8 mouse cellular contexts compared by ENCODE assay signal in genomic region chr12:80014598-80014983, GRCm38 (mm10).
DNase-seq lines count a peak whose midpoint lies in the region; ATAC-seq and TF ChIP-seq lines count a peak whose summit lies in the region.

No protein-coding gene starts in this region.

- peak overlapping the region; percentile 30; the same call in 1 of the 2 replicates for H3K4me2 ChIP-seq in forebrain, embryonic 14.5 days (ENCODE audit: low read length)
- peak overlapping the region; percentile 15 for H3K4me2 ChIP-seq in limb, embryonic 15.5 days
- peak overlapping the region; percentile 54 for H3K4me2 ChIP-seq in neural tube, embryonic 15.5 days

- peak; percentile 37; the same call in 1 of the 2 replicates for ATAC-seq in forebrain, embryonic 14.5 days
- no peak for ATAC-seq in limb, embryonic 15.5 days (ENCODE audit: insufficient number of reproducible peaks, low FRiP score, low TSS enrichment, low read depth)
- no peak for ATAC-seq in neural tube, embryonic 15.5 days (ENCODE audit: low FRiP score)

- H3K9me3 ChIP-seq in forebrain, embryonic 14.5 days (replicated peaks; ENCODE audit: control insufficient read depth, low read length): no peaks in the 10 kb centered on the region
- H3K9me3 ChIP-seq in limb, embryonic 15.5 days: no peaks in the 10 kb centered on the region
- no peaks in the 10 kb centered on the region for H3K9me3 ChIP-seq in neural tube, embryonic 15.5 days (replicated peaks)

- H3K9ac ChIP-seq in forebrain, embryonic 14.5 days (ENCODE audit: low read length): no peak overlapping the region
- no peak overlapping the region for H3K9ac ChIP-seq in limb, embryonic 15.5 days
- H3K9ac ChIP-seq in neural tube, embryonic 15.5 days (replicated peaks): peak overlapping the region; percentile 29; the same call in 1 of the 2 replicates

- DNase-seq in layer of hippocampus, adult 2 months (ENCODE audit: low spot score in 2 of 2): no peak
- no peak for DNase-seq in layer of hippocampus, postnatal 36 days
- DNase-seq in forebrain, embryonic 14.5 days (ENCODE audit: low spot score): no peak
- DNase-seq in adrenal gland, postnatal 25 days: no peak
- no peak for DNase-seq in adrenal gland, postnatal 10 days
- no peak for DNase-seq in layer of hippocampus, adult 9-11 months

- WGBS in forebrain, embryonic 14.5 days: 78% methylated on average over 7 of the region's 7 CpGs
- WGBS in limb, embryonic 15.5 days: 39% methylated on average over 7 of the region's 7 CpGs
- 65% methylated on average over 7 of the region's 7 CpGs for WGBS in neural tube, embryonic 15.5 days

- peaks cover 8% of the 10 kb centered on the region; the same call in 1 of the 2 replicates for H3K4me1 ChIP-seq in forebrain, embryonic 14.5 days (ENCODE audit: control insufficient read depth, insufficient read depth, low read length)
- peaks cover 44% of the 10 kb centered on the region for H3K4me1 ChIP-seq in limb, embryonic 15.5 days
- H3K4me1 ChIP-seq in neural tube, embryonic 15.5 days: peaks cover 16% of the 10 kb centered on the region

- peak overlapping the region; percentile 30 for H3K4me3 ChIP-seq in layer of hippocampus, adult 2 months
- no peak overlapping the region for H3K4me3 ChIP-seq in forebrain, embryonic 14.5 days (ENCODE audit: low read depth, low read length)
- no peak overlapping the region for H3K4me3 ChIP-seq in limb, embryonic 15.5 days
- no peak overlapping the region for H3K4me3 ChIP-seq in neural tube, embryonic 15.5 days (replicated peaks)

- H3K36me3 ChIP-seq in forebrain, embryonic 14.5 days (ENCODE audit: control insufficient read depth, insufficient read depth, low read length): no peaks in the 10 kb centered on the region
- no peaks in the 10 kb centered on the region for H3K36me3 ChIP-seq in limb, embryonic 15.5 days
- H3K36me3 ChIP-seq in neural tube, embryonic 15.5 days: no peaks in the 10 kb centered on the region

- TF ChIP-seq CTCF in layer of hippocampus, adult 2 months (conservative IDR thresholded peaks at IDR 0.05): no peak

- no peak overlapping the region for H3K27ac ChIP-seq in layer of hippocampus, adult 2 months
- peak overlapping the region; percentile 29; the same call in 1 of the 2 replicates for H3K27ac ChIP-seq in forebrain, embryonic 14.5 days (ENCODE audit: low read depth, low read length)
- H3K27ac ChIP-seq in limb, embryonic 15.5 days: peak overlapping the region; percentile 90
- peak overlapping the region; percentile 72 for H3K27ac ChIP-seq in neural tube, embryonic 15.5 days (replicated peaks)

- H3K27me3 ChIP-seq in forebrain, embryonic 14.5 days (replicated peaks; ENCODE audit: control insufficient read depth, insufficient read depth, low read length): no peaks in the 10 kb centered on the region
- no peaks in the 10 kb centered on the region for H3K27me3 ChIP-seq in limb, embryonic 15.5 days
- H3K27me3 ChIP-seq in neural tube, embryonic 15.5 days (replicated peaks): no peaks in the 10 kb centered on the region
